Mouse (Mus musculus): ENCODE measurements at regions not wholly inside any gene's neighbourhood (a gene's known extent, or its start where the extent isn't known, plus 50 kb on each side); places are given as distances from the start of the nearest gene placed in this dataset.

DNA sequence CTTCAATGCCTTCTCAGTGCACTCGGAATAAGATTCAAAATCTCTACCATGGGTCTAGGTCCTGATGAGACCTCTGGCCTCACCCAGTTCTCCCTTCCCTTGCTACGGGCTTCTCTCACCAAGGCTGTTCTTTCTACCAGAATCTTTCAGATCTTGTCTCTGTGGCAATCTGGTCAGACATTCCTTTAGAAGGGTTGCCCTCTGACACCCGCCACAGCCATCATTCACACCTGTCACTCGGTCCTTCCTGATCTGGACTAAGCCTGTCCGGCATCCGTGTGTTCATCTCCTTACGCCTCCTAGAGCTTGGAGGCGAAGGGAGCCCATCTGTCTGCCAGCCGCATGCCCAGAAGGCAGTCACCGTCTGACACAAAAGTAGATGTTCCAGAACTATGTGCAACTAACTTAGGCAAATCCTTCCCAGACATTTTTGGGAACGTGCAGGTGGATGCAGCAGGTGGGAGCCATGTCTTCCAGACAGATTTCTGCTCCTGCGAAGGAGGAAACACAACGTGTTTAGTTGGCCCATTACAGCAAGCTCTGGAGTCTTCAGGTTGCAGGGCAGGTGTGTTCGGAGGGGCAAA is 77.7 kb downstream of the Fam76b start:
- Histone ChIP-seq H3K9ac (ENCODE audit: low read length) (no peak overlapping the region), H3K36me3 (ENCODE audit: control insufficient read depth, insufficient read depth, low read length) (no peaks in the 10 kb centered on the region), H3K4me3 (replicated peaks; ENCODE audit: low read length) (no peak overlapping the region), H3K4me1 (ENCODE audit: control insufficient read depth, insufficient read depth, low read length) (no peaks in the 10 kb centered on the region), H3K4me2 (ENCODE audit: low read depth, low read length) (no peak overlapping the region), H3K27ac (ENCODE audit: low read length) (no peak overlapping the region), H3K27me3 (ENCODE audit: control insufficient read depth, insufficient read depth, low read length) (no peaks in the 10 kb centered on the region), H3K9me3 (replicated peaks; ENCODE audit: control insufficient read depth, low read length) (no peaks in the 10 kb centered on the region)
- 82% methylated on average over 14 of the region's 14 CpGs for WGBS
- no peak for ATAC-seq (ENCODE audit: insufficient read depth, low FRiP score)

DNA sequence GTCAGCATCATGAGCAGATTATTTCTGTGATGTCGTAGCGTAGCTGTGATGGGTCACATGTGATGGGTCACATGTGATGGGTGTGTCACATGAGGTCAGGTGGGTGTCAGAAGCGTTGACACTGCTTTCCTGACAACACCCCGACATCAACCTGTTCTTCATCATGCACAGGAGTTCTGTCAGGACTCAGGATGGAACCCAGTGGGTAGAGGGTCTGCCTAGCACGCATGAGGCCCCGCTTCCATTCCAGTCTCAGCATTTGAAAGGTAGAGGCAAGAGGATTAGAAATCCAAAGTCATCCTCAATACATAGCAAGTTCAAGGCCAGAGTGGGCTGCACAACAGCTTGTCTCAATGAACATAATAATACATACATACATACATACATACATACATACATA is 79.2 kb downstream of the Fam76b start:
- Histone ChIP-seq H3K4me3 (replicated peaks; ENCODE audit: low read length) (no peak overlapping the region), H3K27me3 (ENCODE audit: control insufficient read depth, insufficient read depth, low read length) (no peaks in the 10 kb centered on the region), H3K9me3 (replicated peaks; ENCODE audit: control insufficient read depth, low read length) (no peaks in the 10 kb centered on the region), H3K27ac (ENCODE audit: low read length) (no peak overlapping the region), H3K4me2 (ENCODE audit: low read depth, low read length) (no peak overlapping the region), H3K4me1 (ENCODE audit: control insufficient read depth, insufficient read depth, low read length) (no peaks in the 10 kb centered on the region), H3K36me3 (ENCODE audit: control insufficient read depth, insufficient read depth, low read length) (no peaks in the 10 kb centered on the region), H3K9ac (ENCODE audit: low read length) (no peak overlapping the region)
- WGBS = 90% methylated on average over 6 of the region's 6 CpGs
- no peak for ATAC-seq (ENCODE audit: insufficient read depth, low FRiP score)

DNA sequence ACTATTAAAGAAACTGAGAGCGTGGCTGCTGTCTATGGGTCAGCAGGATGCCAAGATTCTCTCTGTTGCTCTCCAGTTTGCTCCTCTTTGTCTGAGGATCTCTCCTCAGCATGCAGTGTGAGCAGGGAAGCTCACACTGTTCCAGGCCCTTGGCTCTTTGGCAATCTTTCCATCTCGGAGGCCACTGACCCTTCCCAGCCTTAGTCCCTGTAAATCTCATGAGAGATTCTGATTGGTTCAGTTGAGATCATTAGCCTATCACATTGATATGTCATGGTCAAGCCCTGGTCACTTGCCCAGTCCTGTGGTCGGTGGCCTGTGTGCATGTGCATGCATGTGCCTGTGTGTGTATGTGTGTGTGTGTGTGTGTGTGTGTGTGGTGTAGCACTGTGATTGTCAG is 82.1 kb downstream of the Fam76b start:
- H3K9me3 ChIP-seq (replicated peaks; ENCODE audit: control insufficient read depth, low read length) = no peaks in the 10 kb centered on the region
- no peak overlapping the region for H3K4me2 ChIP-seq (ENCODE audit: low read depth, low read length)
- ATAC-seq (ENCODE audit: insufficient read depth, low FRiP score) = no peak
- 76% methylated on average over 3 of the region's 3 CpGs for WGBS
- no peak overlapping the region for H3K4me3 ChIP-seq (replicated peaks; ENCODE audit: low read length)
- H3K27me3 ChIP-seq (ENCODE audit: control insufficient read depth, insufficient read depth, low read length) = no peaks in the 10 kb centered on the region
- H3K4me1 ChIP-seq (ENCODE audit: control insufficient read depth, insufficient read depth, low read length) = no peaks in the 10 kb centered on the region
- no peak overlapping the region for H3K9ac ChIP-seq (ENCODE audit: low read length)
- H3K27ac ChIP-seq (ENCODE audit: low read length) = no peak overlapping the region
- no peaks in the 10 kb centered on the region for H3K36me3 ChIP-seq (ENCODE audit: control insufficient read depth, insufficient read depth, low read length)

DNA sequence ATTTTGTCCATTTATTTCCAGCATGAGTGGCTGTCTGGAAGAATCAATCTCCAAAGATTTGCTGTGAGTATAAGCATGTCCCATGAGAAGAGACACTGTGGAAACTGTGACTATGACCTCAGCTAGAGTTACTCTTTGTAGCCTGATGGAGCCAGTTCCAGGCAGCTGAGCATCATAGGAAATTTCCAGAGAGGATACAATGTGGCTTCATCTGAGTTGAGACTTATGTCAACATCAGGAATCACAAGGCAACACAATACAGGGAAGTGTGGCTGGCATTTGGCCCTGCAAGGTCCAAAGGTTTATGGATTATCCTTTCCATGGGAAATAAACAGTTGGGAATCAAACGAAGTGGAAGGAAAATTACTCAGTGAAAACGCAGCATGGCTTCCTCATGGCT is 82.6 kb downstream of the Fam76b start:
- Histone ChIP-seq H3K4me1 (ENCODE audit: control insufficient read depth, insufficient read depth, low read length) (no peaks in the 10 kb centered on the region), H3K27me3 (ENCODE audit: control insufficient read depth, insufficient read depth, low read length) (no peaks in the 10 kb centered on the region), H3K36me3 (ENCODE audit: control insufficient read depth, insufficient read depth, low read length) (no peaks in the 10 kb centered on the region), H3K4me3 (replicated peaks; ENCODE audit: low read length) (no peak overlapping the region), H3K9me3 (replicated peaks; ENCODE audit: control insufficient read depth, low read length) (no peaks in the 10 kb centered on the region), H3K27ac (ENCODE audit: low read length) (no peak overlapping the region), H3K9ac (ENCODE audit: low read length) (no peak overlapping the region), H3K4me2 (ENCODE audit: low read depth, low read length) (no peak overlapping the region)
- no peak for ATAC-seq (ENCODE audit: insufficient read depth, low FRiP score)
- 58% methylated on average over 2 of the region's 2 CpGs for WGBS

DNA sequence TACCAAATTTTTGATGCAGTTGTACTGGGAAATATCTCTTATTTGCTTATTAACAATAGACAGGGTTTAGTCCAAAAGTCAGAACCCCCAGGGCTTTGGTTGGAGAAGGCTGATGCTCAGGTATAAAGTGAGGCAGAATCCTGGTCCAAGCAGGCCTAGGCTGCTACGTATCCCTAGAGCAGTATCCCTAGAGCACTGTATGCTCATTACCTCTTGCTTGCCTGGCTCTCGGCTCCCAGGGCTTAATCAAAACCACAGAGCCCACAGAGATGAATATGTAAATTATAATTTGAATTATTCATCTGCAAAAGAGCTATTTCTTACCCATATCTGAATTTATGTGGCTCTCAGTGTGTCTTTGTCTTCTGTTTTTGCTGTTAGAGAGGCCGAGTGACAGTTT is 85.9 kb downstream of the Fam76b start:
- no peak overlapping the region for H3K4me3 ChIP-seq (replicated peaks; ENCODE audit: low read length)
- no peaks in the 10 kb centered on the region for H3K36me3 ChIP-seq (ENCODE audit: control insufficient read depth, insufficient read depth, low read length)
- ATAC-seq (ENCODE audit: insufficient read depth, low FRiP score) = no peak
- 74% methylated on average over 3 of the region's 3 CpGs for WGBS
- H3K27ac ChIP-seq (ENCODE audit: low read length) = no peak overlapping the region
- no peak overlapping the region for H3K9ac ChIP-seq (ENCODE audit: low read length)
- no peaks in the 10 kb centered on the region for H3K4me1 ChIP-seq (ENCODE audit: control insufficient read depth, insufficient read depth, low read length)
- H3K4me2 ChIP-seq (ENCODE audit: low read depth, low read length) = no peak overlapping the region
- H3K27me3 ChIP-seq (ENCODE audit: control insufficient read depth, insufficient read depth, low read length) = no peaks in the 10 kb centered on the region
- no peaks in the 10 kb centered on the region for H3K9me3 ChIP-seq (replicated peaks; ENCODE audit: control insufficient read depth, low read length)

DNA sequence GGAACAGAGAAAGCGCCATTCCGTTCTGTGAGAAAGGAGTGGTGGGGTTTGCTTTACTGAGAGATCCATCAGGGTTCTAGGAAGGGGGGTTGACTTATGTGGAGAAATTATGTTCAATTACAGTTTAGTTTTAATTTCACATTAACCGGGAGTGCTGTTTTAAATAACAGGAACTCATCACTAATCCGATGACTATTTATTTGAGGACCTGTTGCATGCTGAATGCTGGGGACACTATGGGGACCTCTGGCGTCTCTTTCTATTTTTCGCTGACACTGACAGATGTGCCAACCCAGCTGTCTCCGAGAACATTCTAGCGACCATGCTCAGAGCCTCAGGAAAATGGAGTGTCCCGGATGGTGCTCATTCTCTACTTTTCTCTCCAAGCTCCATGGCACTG is 86.6 kb downstream of the Fam76b start:
- WGBS = 83% methylated on average over 9 of the region's 9 CpGs
- Histone ChIP-seq H3K27ac (ENCODE audit: low read length) (no peak overlapping the region), H3K4me3 (replicated peaks; ENCODE audit: low read length) (no peak overlapping the region), H3K9ac (ENCODE audit: low read length) (no peak overlapping the region), H3K4me2 (ENCODE audit: low read depth, low read length) (no peak overlapping the region), H3K4me1 (ENCODE audit: control insufficient read depth, insufficient read depth, low read length) (no peaks in the 10 kb centered on the region), H3K36me3 (ENCODE audit: control insufficient read depth, insufficient read depth, low read length) (no peaks in the 10 kb centered on the region), H3K9me3 (replicated peaks; ENCODE audit: control insufficient read depth, low read length) (no peaks in the 10 kb centered on the region), H3K27me3 (ENCODE audit: control insufficient read depth, insufficient read depth, low read length) (no peaks in the 10 kb centered on the region)
- no peak for ATAC-seq (ENCODE audit: insufficient read depth, low FRiP score)

DNA sequence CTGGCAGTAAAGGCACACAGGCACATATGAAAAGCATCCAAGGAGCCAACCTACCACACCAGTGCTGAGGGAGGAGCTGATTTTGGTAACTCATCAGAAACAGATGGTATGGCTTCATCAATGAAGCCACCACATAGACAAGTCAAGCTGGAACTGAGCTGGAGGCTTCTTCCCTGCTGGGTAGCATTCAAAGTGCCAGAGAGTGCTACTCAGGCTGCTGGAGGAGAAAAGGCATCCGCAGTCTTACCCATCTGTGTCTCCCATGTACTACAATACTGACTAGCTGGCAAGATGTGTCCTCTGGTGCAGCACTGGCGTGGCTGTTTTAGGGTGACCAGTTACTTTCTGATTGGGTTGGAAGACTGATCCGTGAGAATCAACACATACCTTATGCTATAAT is 87.3 kb downstream of the Fam76b start:
- WGBS = 90% methylated on average over 3 of the region's 3 CpGs
- Histone ChIP-seq H3K4me2 (ENCODE audit: low read depth, low read length) (no peak overlapping the region), H3K36me3 (ENCODE audit: control insufficient read depth, insufficient read depth, low read length) (no peaks in the 10 kb centered on the region)

DNA sequence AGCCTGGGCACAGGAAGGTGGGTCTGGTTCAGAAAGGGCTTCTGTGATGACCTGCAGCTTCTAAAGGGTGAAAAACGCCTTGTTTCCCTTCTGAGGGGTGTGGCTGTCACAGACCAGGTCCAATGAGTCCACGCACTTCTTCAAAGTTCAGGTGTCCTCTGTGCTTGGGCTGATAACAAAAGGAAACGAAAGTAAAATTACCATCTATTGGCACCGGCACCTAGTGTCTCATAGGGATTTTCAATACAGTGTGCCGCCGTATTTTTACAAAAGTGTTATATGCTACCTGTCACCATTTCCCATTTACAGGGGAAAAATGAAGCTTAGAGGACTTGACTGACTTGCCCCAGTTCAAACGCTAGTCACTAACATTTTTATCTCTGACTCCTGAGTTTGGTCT is 89.3 kb downstream of the Fam76b start:
- ATAC-seq (ENCODE audit: insufficient read depth, low FRiP score) = no peak

More for the DNA sequence above, 87.3 kb downstream of the Fam76b start:
- Histone ChIP-seq H3K9me3 (replicated peaks; ENCODE audit: control insufficient read depth, low read length) (no peaks in the 10 kb centered on the region), H3K4me3 (replicated peaks; ENCODE audit: low read length) (no peak overlapping the region), H3K4me1 (ENCODE audit: control insufficient read depth, insufficient read depth, low read length) (no peaks in the 10 kb centered on the region), H3K27ac (ENCODE audit: low read length) (no peak overlapping the region), H3K27me3 (ENCODE audit: control insufficient read depth, insufficient read depth, low read length) (no peaks in the 10 kb centered on the region), H3K9ac (ENCODE audit: low read length) (no peak overlapping the region)
- ATAC-seq (ENCODE audit: insufficient read depth, low FRiP score) = no peak

DNA sequence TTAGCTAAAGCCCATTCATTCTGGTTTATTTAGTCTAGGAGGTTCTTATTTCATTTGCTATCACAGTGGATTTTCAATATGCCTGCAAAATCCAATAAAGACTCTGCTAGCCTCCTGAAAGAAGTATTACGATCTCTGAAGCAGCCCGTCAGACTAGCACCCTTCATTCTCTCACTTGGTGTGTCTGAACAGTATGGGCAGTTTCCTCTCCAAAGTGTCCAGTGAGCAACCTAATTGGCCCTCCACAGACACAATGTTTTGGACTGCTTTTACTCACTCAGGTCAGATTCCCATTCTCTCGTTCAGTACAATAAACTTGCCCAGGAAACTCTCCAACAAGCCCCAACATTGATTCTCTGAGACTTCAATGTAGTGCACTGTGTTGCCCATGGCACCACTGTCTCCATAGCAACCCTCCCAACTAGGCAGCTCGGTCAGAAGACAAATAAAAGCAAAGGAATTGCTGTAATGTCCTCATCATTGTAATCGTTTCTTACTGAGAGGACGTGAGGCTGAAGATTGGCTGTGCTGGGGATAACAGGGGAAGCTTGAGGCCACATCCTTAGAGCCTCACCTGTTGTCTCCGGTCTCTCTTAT is 91.2 kb downstream of the Fam76b start:
- Histone ChIP-seq H3K27ac (ENCODE audit: low read length) (no peak overlapping the region), H3K36me3 (ENCODE audit: control insufficient read depth, insufficient read depth, low read length) (no peaks in the 10 kb centered on the region), H3K9ac (ENCODE audit: low read length) (no peak overlapping the region), H3K27me3 (ENCODE audit: control insufficient read depth, insufficient read depth, low read length) (no peaks in the 10 kb centered on the region), H3K9me3 (replicated peaks; ENCODE audit: control insufficient read depth, low read length) (no peaks in the 10 kb centered on the region), H3K4me2 (ENCODE audit: low read depth, low read length) (no peak overlapping the region), H3K4me1 (ENCODE audit: control insufficient read depth, insufficient read depth, low read length) (no peaks in the 10 kb centered on the region), H3K4me3 (replicated peaks; ENCODE audit: low read length) (no peak overlapping the region)
- no peak for ATAC-seq (ENCODE audit: insufficient read depth, low FRiP score)
- WGBS = 55% methylated on average over 7 of the region's 7 CpGs

More for the DNA sequence above, 89.3 kb downstream of the Fam76b start:
- H3K9ac ChIP-seq (ENCODE audit: low read length) = no peak overlapping the region
- H3K4me3 ChIP-seq (replicated peaks; ENCODE audit: low read length) = no peak overlapping the region
- 80% methylated on average over 7 of the region's 7 CpGs for WGBS
- no peaks in the 10 kb centered on the region for H3K9me3 ChIP-seq (replicated peaks; ENCODE audit: control insufficient read depth, low read length)
- H3K36me3 ChIP-seq (ENCODE audit: control insufficient read depth, insufficient read depth, low read length) = no peaks in the 10 kb centered on the region
- H3K4me1 ChIP-seq (ENCODE audit: control insufficient read depth, insufficient read depth, low read length) = no peaks in the 10 kb centered on the region
- H3K27me3 ChIP-seq (ENCODE audit: control insufficient read depth, insufficient read depth, low read length) = no peaks in the 10 kb centered on the region
- H3K27ac ChIP-seq (ENCODE audit: low read length) = no peak overlapping the region
- H3K4me2 ChIP-seq (ENCODE audit: low read depth, low read length) = no peak overlapping the region

All from stomach, embryonic 16.5 days (tissue).